Mouse (Mus musculus) activated CD4-positive, CD25-positive, alpha-beta regulatory T cell, adult 4 months (primary cell): Measurements from ENCODE around the gene Gper1. TPM values are rescaled to one million over a fixed set of nuclear protein-coding genes. Genes with fewer than 3 reads are reported as not detected.

Experiments
- ATAC-seq: one replicate; pipeline ENCODE4 v1.8.0; 2017
- polyA plus RNA-seq, 2 experiments: library from polyadenylated mRNA; unstranded; fragments of 100-300 nt; shearing (Covaris generic); gene quantifications; one replicate each; pipeline ENCODE4 v1.2.1; 2017

Gper1 gene
- polyA plus RNA-seq: not detected

- no peak for ATAC-seq
These were observed at the start of gene Gper1 for GRCm38 (mm10) chr5:139423026-139423865. Gene Gper1 (plus strand): TSS chr5:139423151.

- no peak for ATAC-seq
These were observed 49.0 kb upstream of the Gper1 start for GRCm38 (mm10) chr5:139373889-139374444.

GRCm38 (mm10) chr5:139374841-139375240, 48.1 kb upstream of the Gper1 start:
- ATAC-seq: no peak

- peak; percentile 20 for ATAC-seq
These were observed 45.3 kb upstream of the Gper1 start, which contains the start of gene Gpr146 for GRCm38 (mm10) chr5:139377468-139378270. Gene Gpr146 (plus strand): TSS chr5:139377697.

- ATAC-seq: no peak
These were observed 44.7 kb upstream of the Gper1 start for GRCm38 (mm10) chr5:139378271-139378556.

- no peak for ATAC-seq
These were observed 43.8 kb upstream of the Gper1 start for GRCm38 (mm10) chr5:139378986-139379629.

GRCm38 (mm10) chr5:139379771-139380384, 43.1 kb upstream of the Gper1 start:
- no peak for ATAC-seq

- ATAC-seq: no peak
These were observed 42.3 kb upstream of the Gper1 start for GRCm38 (mm10) chr5:139380385-139381248.

GRCm38 (mm10) chr5:139381586-139382513, 41.1 kb upstream of the Gper1 start:
- peak; percentile 69 for ATAC-seq

GRCm38 (mm10) chr5:139382760-139383159, 40.2 kb upstream of the Gper1 start:
- peak; percentile 75 for ATAC-seq

- ATAC-seq: no peak
These were observed 39.7 kb upstream of the Gper1 start for GRCm38 (mm10) chr5:139383234-139383633.

GRCm38 (mm10) chr5:139384531-139384930, 38.4 kb upstream of the Gper1 start:
- ATAC-seq: peak; percentile 28

- ATAC-seq: no peak
These were observed 36.9 kb upstream of the Gper1 start for GRCm38 (mm10) chr5:139386047-139386446.

GRCm38 (mm10) chr5:139387329-139388194, 35.4 kb upstream of the Gper1 start:
- ATAC-seq: no peak

- ATAC-seq: no peak
These were observed 34.8 kb upstream of the Gper1 start for GRCm38 (mm10) chr5:139388195-139388570.

- ATAC-seq: peak; percentile 40
These were observed 34.0 kb upstream of the Gper1 start for GRCm38 (mm10) chr5:139388694-139389675.

GRCm38 (mm10) chr5:139389676-139390061, 33.3 kb upstream of the Gper1 start:
- ATAC-seq: no peak
